Mouse (Mus musculus) limb, embryonic 14.5 days (tissue): ENCODE data around the gene Tanc1. TPM values are rescaled to one million over a fixed set of nuclear protein-coding genes. Genes with fewer than 3 reads are reported as not detected.

Experiments used
- ATAC-seq: fragments of 200-750 bp; cut with Nextera tagmentation; 2 replicates; pipeline ENCODE4 v1.8.0; 2017; ENCODE audit warnings: low read depth, moderate number of reproducible peaks, moderate TSS enrichment; ENCODE audit not compliant: low FRiP score
- DNase-seq: peaks from one replicate; pipeline ENCODE4 v3.0.0-alpha.2; 2015; ENCODE audit warnings: low spot score
- H3K27ac ChIP-seq: fragments of 300-500 bp; sonication (generic); replicated peaks from 2 replicates; pipeline ENCODE4 v1.5.1; 2014; ENCODE audit warnings: low read depth, mild to moderate bottlenecking, low read length, moderate library complexity, mixed read lengths
- H3K27me3 ChIP-seq: fragments of 300-500 bp; sonication (generic); 2 replicates; pipeline ENCODE4 v1.6.1; 2014; ENCODE audit warnings: low read length, mixed read lengths; ENCODE audit not compliant: control insufficient read depth, insufficient read depth
- H3K36me3 ChIP-seq: fragments of 300-500 bp; sonication (generic); 2 replicates; pipeline ENCODE4 v1.6.1; 2014; ENCODE audit warnings: mild to moderate bottlenecking, low read length, moderate library complexity, mixed read lengths; ENCODE audit not compliant: control insufficient read depth, insufficient read depth
- H3K4me1 ChIP-seq: fragments of 300-500 bp; sonication (generic); 2 replicates; pipeline ENCODE4 v1.6.1; 2014; ENCODE audit warnings: antibody characterized with exemption, low read length, mixed read lengths; ENCODE audit not compliant: control insufficient read depth, insufficient read depth
- H3K4me2 ChIP-seq: fragments of 300-500 bp; sonication (generic); replicated peaks from 2 replicates; pipeline ENCODE4 v1.6.1; 2014; ENCODE audit warnings: low read depth, mild to moderate bottlenecking, low read length, moderate library complexity; ENCODE audit not compliant: severe bottlenecking
- H3K4me3 ChIP-seq: fragments of 300-500 bp; sonication (generic); replicated peaks from 2 replicates; pipeline ENCODE4 v1.5.1; 2014; ENCODE audit warnings: low read length
- H3K9ac ChIP-seq: fragments of 300-500 bp; sonication (generic); 2 replicates; pipeline ENCODE4 v1.6.1; 2014; ENCODE audit warnings: mild to moderate bottlenecking, low read depth, low read length, moderate library complexity; ENCODE audit not compliant: severe bottlenecking
- H3K9me3 ChIP-seq: fragments of 300-500 bp; sonication (generic); 2 replicates; pipeline ENCODE4 v1.6.1; 2016; ENCODE audit warnings: low read length; ENCODE audit not compliant: control insufficient read depth
- POLR2A ChIP-seq: fragments of 200-500 bp; IDR thresholded peaks from 2 replicates; pipeline ENCODE4 v1.8.0; 2012; ENCODE audit warnings: inconsistent platforms, mild to moderate bottlenecking, moderate library complexity, borderline replicate concordance; ENCODE audit not compliant: insufficient read depth, insufficient read length; ENCODE audit errors: extremely low read depth
- WGBS: fragments of 180-500 bp; shearing (Covaris S2); extraction: QIAGEN DNeasy Blood & Tissue Kit; methylation state at CpG from one replicate; pipeline ENCODE4 v1.1.7; 2014; 5-methylcytosine and 5-hydroxymethylcytosine counted together
- polyA plus RNA-seq, 2 experiments: library from polyadenylated mRNA; depleted of rRNA in 1 of 2; stranded (reverse) in 1 of 2; unstranded in 1 of 2; fragments of >200 nt; fragmentation: Nextera tagmentation in 1 of 2; extraction: Ambion mirVana in 1 of 2; gene quantifications; 2 replicates each; pipeline versions ENCODE4 v1.2.1 to v1.2.3; 2012 to 2014

Gene Tanc1
- polyA plus RNA-seq, 2 experiments: 24.1 to 35.3 TPM

DNA sequence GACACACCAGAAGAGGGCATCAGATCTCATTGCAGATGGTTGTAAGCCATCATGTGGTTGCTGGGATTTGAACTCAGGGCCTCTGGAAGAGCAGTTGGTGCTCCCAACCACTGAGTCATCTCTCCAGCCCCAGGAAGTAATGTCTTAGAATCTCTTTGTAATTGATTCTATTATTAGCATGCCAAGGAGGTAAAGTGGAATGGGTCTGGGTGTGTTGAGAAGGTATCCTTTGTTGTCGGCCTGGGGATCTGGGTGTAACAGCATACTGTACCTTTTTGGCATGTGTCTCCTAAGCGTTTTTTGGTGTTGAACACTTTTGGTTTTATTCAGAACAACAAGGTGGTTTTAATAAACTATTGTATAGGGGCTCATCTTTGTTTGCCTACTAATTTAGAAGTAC, 13.6 kb downstream of the Tanc1 start:
- 72% methylated on average over 2 of the region's 2 CpGs for WGBS
- H3K4me1 ChIP-seq: peaks cover 48% of the 10 kb centered on the region
- H3K4me3 ChIP-seq: no peak overlapping the region
- TF ChIP-seq POLR2A: no peak
- ATAC-seq (no peak), DNase-seq (no peak)
- peaks cover 7% of the 10 kb centered on the region; the same call in 1 of the 2 replicates for H3K36me3 ChIP-seq
- H3K27ac ChIP-seq: no peak overlapping the region
- no peak overlapping the region for H3K4me2 ChIP-seq
- no peaks in the 10 kb centered on the region for H3K9me3 ChIP-seq
- no peak overlapping the region for H3K9ac ChIP-seq
- no peaks in the 10 kb centered on the region for H3K27me3 ChIP-seq

DNA sequence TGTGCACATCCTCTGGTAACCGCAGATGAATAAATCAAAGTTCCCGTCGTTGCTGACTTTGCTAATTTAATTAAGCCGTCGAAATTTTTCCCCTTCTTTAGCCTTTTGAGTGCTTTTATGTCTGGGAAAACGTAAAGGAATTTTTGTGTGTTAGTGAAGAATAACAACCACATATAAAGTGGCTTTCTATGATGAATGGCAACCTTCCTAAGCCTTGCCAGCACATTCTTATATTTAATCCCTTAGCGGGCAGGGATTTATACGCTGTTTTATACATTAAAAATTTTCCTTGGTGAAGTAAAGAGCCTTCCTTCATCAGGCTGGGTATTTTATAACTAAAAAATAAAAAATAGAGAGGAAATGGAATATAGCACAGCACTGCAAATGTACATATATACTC, 14.1 kb downstream of the Tanc1 start:
- peak; percentile 56 for DNase-seq
- ATAC-seq: no peak
- Histone ChIP-seq H3K4me1 (peaks cover 53% of the 10 kb centered on the region), H3K4me2 (no peak overlapping the region), H3K27me3 (no peaks in the 10 kb centered on the region), H3K4me3 (no peak overlapping the region), H3K9ac (no peak overlapping the region), H3K36me3 (peaks cover 7% of the 10 kb centered on the region; the same call in 1 of the 2 replicates), H3K27ac (no peak overlapping the region), H3K9me3 (no peaks in the 10 kb centered on the region)
- no peak for TF ChIP-seq POLR2A
- WGBS: 32% methylated on average over 8 of the region's 8 CpGs

- no peak for DNase-seq
- Histone ChIP-seq H3K4me1 (peaks cover 58% of the 10 kb centered on the region), H3K27ac (no peak overlapping the region)
These were observed 14.6 kb downstream of the Tanc1 start for GRCm38 (mm10) chr2:59626422-59626821.

GRCm38 (mm10) chr2:59627502-59627901, 15.7 kb downstream of the Tanc1 start:
- no peak overlapping the region for H3K9ac ChIP-seq
- no peak for TF ChIP-seq POLR2A

More at GRCm38 (mm10) chr2:59626422-59626821, 14.6 kb downstream of the Tanc1 start:
- Histone ChIP-seq H3K9me3 (no peaks in the 10 kb centered on the region), H3K4me2 (no peak overlapping the region), H3K4me3 (no peak overlapping the region), H3K27me3 (no peaks in the 10 kb centered on the region), H3K9ac (no peak overlapping the region), H3K36me3 (peaks cover 7% of the 10 kb centered on the region; the same call in 1 of the 2 replicates)
- ATAC-seq: no peak
- 69% methylated on average over 3 of the region's 3 CpGs for WGBS
- TF ChIP-seq POLR2A: no peak

DNA sequence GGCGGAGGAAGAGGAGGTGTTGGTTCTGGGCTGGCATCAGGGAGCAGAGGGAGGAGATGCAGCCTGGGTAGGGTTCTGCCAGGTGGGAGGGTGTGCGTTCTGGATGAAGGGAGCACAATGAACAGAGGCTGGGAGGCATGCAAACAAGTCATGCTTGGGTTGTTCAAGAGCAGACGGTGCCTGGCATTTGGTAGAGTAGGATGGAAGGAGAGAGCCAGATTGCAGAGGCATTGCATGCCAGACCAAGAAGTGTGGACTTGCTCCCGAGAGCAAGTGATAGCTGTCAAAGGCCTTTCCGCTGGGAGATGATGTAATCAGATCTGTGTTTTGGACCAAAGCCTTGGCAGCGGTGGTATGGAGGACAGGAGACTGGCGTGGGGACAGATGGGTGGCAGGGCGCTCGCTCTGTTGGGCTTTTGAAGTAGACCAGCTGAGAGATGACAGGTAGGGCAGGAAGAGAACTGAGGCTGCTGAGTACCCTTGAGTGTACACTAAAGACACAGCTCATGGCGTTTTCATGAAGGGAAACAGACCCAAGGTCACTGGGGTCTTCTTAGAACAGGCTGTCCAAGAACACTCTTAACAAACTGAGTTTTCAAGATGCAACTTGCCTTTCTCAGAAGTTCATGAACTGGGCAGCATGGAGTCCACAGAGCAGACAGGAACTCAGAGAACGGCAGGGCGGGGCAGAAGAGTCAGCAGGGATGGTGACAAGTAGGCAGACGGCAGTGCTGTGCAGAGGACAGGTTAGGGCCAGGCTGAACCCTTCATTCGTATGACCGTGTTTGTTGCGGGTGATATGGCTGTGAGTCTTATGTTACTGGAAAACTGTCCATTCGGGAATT, 16.4 kb downstream of the Tanc1 start:
- H3K36me3 ChIP-seq: peaks cover 7% of the 10 kb centered on the region; the same call in 1 of the 2 replicates
- no peak overlapping the region for H3K27ac ChIP-seq
- no peaks in the 10 kb centered on the region for H3K27me3 ChIP-seq
- ATAC-seq (no peak), DNase-seq (no peak)
- no peak overlapping the region for H3K9ac ChIP-seq
- H3K4me1 ChIP-seq: peaks cover 58% of the 10 kb centered on the region
- no peak overlapping the region for H3K4me3 ChIP-seq
- 69% methylated on average over 17 of the region's 17 CpGs for WGBS
- TF ChIP-seq POLR2A: no peak
- no peak overlapping the region for H3K4me2 ChIP-seq
- no peaks in the 10 kb centered on the region for H3K9me3 ChIP-seq

More at GRCm38 (mm10) chr2:59627502-59627901, 15.7 kb downstream of the Tanc1 start:
- WGBS: 73% methylated on average over 1 of the region's 1 CpGs
- Histone ChIP-seq H3K4me3 (no peak overlapping the region), H3K4me1 (peaks cover 58% of the 10 kb centered on the region), H3K36me3 (peaks cover 7% of the 10 kb centered on the region; the same call in 1 of the 2 replicates), H3K4me2 (no peak overlapping the region), H3K27me3 (no peaks in the 10 kb centered on the region), H3K9me3 (no peaks in the 10 kb centered on the region), H3K27ac (no peak overlapping the region)
- no peak for DNase-seq
- no peak for ATAC-seq
